Mouse (Mus musculus) embryonic facial prominence, embryonic 14.5 days (tissue): ENCODE results near the gene Lbhd2. TPM values are rescaled to one million over a fixed set of nuclear protein-coding genes. Genes with fewer than 3 reads are reported as not detected.

Experiments used
- ATAC-seq: fragments of 200-750 bp; cut with Nextera tagmentation; 2 replicates; pipeline ENCODE4 v1.8.0; 2017; ENCODE audit warnings: low read depth, moderate number of reproducible peaks, moderate TSS enrichment
- DNase-seq: peaks from one replicate; pipeline ENCODE4 v3.0.0-alpha.2; 2015; ENCODE audit warnings: low spot score
- H3K27ac ChIP-seq: fragments of 300-500 bp; sonication (generic); replicated peaks from 2 replicates; pipeline ENCODE4 v1.5.1; 2014; ENCODE audit warnings: low read depth, mild to moderate bottlenecking, low read length, moderate library complexity
- H3K27me3 ChIP-seq: fragments of 300-500 bp; sonication (generic); replicated peaks from 2 replicates; pipeline ENCODE4 v1.6.1; 2014; ENCODE audit warnings: low read length; ENCODE audit not compliant: control insufficient read depth, insufficient read depth
- H3K36me3 ChIP-seq: fragments of 300-500 bp; sonication (generic); 2 replicates; pipeline ENCODE4 v1.6.1; 2014; ENCODE audit warnings: low read length, mixed read lengths; ENCODE audit not compliant: control insufficient read depth, insufficient read depth
- H3K4me1 ChIP-seq: fragments of 300-500 bp; sonication (generic); 2 replicates; pipeline ENCODE4 v1.6.1; 2014; ENCODE audit warnings: antibody characterized with exemption, low read length; ENCODE audit not compliant: control insufficient read depth, insufficient read depth
- H3K4me2 ChIP-seq: fragments of 300-500 bp; sonication (generic); 2 replicates; pipeline ENCODE4 v1.6.1; 2014; ENCODE audit warnings: low read depth, mild to moderate bottlenecking, low read length, moderate library complexity, mixed read lengths
- H3K4me3 ChIP-seq: fragments of 300-500 bp; sonication (generic); 2 replicates; pipeline ENCODE4 v1.5.1; 2014; ENCODE audit warnings: low read depth, mild to moderate bottlenecking, low read length
- H3K9ac ChIP-seq: fragments of 300-500 bp; sonication (generic); 2 replicates; pipeline ENCODE4 v1.6.1; 2014; ENCODE audit warnings: low read depth, mild to moderate bottlenecking, low read length, moderate library complexity, mixed read lengths
- H3K9me3 ChIP-seq: fragments of 300-500 bp; sonication (generic); 2 replicates; pipeline ENCODE4 v1.6.1; 2016; ENCODE audit warnings: low read length; ENCODE audit not compliant: control insufficient read depth
- WGBS: fragments of 180-500 bp; shearing (Covaris S2); extraction: QIAGEN DNeasy Blood & Tissue Kit; methylation state at CpG from one replicate; pipeline ENCODE4 v1.1.7; 2014; 5-methylcytosine and 5-hydroxymethylcytosine counted together
- polyA plus RNA-seq: library from polyadenylated mRNA; unstranded; fragments of >200 nt; fragmentation: Nextera tagmentation; extraction: Ambion mirVana; gene quantifications from 2 replicates; pipeline ENCODE4 v1.2.1, GENCODE M21; 2014

Gene Lbhd2
- polyA plus RNA-seq, 1 experiment from 2014 or later = 5.5 TPM

- Histone ChIP-seq H3K4me1 (no peaks in the 10 kb centered on the region), H3K9ac (no peak overlapping the region), H3K4me3 (no peak overlapping the region), H3K27me3 (no peaks in the 10 kb centered on the region), H3K27ac (no peak overlapping the region), H3K36me3 (no peaks in the 10 kb centered on the region), H3K9me3 (no peaks in the 10 kb centered on the region), H3K4me2 (no peak overlapping the region)
- ATAC-seq = no peak
- 85% methylated on average over 4 of the region's 4 CpGs for WGBS
- DNase-seq = no peak
Measured at GRCm38 (mm10) chr12:111387146-111387545, 19.5 kb upstream of the Lbhd2 start.

DNA sequence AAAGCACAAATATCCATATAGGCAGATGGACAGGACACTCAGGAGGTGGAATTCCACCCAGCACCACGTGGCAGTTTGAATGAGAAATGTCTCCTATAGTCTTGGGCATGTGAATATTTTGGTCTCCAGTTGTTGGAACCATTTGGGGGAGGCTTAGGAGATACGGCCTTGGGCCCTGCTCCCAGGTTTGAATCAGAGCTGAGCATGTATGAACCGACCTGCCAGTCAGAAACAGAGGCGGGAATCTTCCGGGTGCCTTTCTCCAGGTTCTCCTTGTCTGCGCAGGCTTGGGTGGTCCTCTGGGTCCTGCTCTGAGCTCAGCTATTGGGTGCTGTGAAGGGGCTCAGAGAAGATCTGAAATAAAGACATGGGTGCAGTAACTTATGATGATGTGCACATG, 12.6 kb upstream of the Lbhd2 start:
- ATAC-seq (no peak), DNase-seq (no peak)
- Histone ChIP-seq H3K9ac (no peak overlapping the region), H3K4me3 (no peak overlapping the region), H3K4me1 (no peaks in the 10 kb centered on the region), H3K36me3 (no peaks in the 10 kb centered on the region), H3K9me3 (no peaks in the 10 kb centered on the region), H3K27me3 (no peaks in the 10 kb centered on the region), H3K4me2 (no peak overlapping the region), H3K27ac (no peak overlapping the region)
- WGBS = 87% methylated on average over 6 of the region's 6 CpGs

DNA sequence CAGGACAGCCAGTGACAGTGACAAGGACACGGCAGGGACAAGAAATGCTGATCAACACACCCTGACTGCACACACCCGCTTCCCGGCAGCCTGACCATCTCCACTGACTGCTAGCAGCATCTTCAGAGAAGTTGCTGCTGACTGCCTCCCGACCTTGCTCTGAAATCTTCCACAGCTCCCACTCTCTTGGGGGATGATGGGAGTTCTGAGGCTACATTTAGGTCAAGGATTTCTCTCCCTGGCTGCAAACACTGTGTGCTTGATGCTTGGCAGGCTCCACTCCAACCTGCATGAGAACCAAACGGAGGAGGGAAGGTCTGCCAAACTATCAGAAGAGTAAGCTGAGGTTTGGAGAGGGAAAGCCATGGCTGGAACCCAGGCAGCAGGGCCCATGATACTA, 9.6 kb upstream of the Lbhd2 start:
- 68% methylated on average over 5 of the region's 5 CpGs for WGBS
- ATAC-seq = no peak
- H3K4me3 ChIP-seq = no peak overlapping the region

GRCm38 (mm10) chr12:111401454-111402184, 5.0 kb upstream of the Lbhd2 start:
- Histone ChIP-seq H3K9me3 (no peaks in the 10 kb centered on the region), H3K27me3 (peaks cover 10% of the 10 kb centered on the region), H3K27ac (no peak overlapping the region), H3K4me3 (no peak overlapping the region), H3K4me2 (no peak overlapping the region), H3K4me1 (peaks cover 3% of the 10 kb centered on the region), H3K36me3 (no peaks in the 10 kb centered on the region), H3K9ac (no peak overlapping the region)
- ATAC-seq (peak; percentile 77), DNase-seq (peak; percentile 86)
- WGBS = 19% methylated on average over 15 of the region's 15 CpGs

More for the DNA sequence above, 9.6 kb upstream of the Lbhd2 start:
- Histone ChIP-seq H3K27ac (no peak overlapping the region), H3K9ac (no peak overlapping the region), H3K36me3 (no peaks in the 10 kb centered on the region), H3K27me3 (no peaks in the 10 kb centered on the region), H3K4me1 (no peaks in the 10 kb centered on the region), H3K9me3 (no peaks in the 10 kb centered on the region), H3K4me2 (no peak overlapping the region)
- no peak for DNase-seq

- Histone ChIP-seq H3K27ac (no peak overlapping the region), H3K4me1 (peaks cover 6% of the 10 kb centered on the region), H3K9me3 (no peaks in the 10 kb centered on the region), H3K4me2 (no peak overlapping the region), H3K36me3 (no peaks in the 10 kb centered on the region), H3K27me3 (peaks cover 23% of the 10 kb centered on the region), H3K4me3 (no peak overlapping the region), H3K9ac (no peak overlapping the region)
- ATAC-seq = no peak
- WGBS = 65% methylated on average over 10 of the region's 10 CpGs
- DNase-seq = no peak
Measured at GRCm38 (mm10) chr12:111404880-111405279, 1.7 kb upstream of the Lbhd2 start.

DNA sequence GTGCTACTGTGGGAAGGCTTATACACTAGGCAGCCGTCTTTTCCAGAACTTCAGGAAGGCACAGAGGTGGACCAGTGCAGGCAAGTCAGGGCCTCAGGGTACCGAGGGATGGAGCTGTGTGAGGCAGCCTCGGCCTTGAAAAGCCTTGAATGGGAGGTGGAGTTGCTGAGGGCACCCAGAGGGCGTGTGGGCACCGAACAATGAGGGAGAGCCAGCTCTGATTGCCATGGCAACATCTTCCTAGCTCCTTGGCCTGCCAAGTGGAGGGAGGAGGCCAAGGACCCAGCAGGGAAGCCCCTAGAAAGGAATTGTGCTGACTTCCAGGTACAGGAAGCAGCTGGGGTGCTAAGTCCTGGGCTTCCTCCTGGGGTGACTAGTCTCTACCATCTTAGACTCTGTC, 3.0 kb downstream of the Lbhd2 start:
- Histone ChIP-seq H3K4me3 (no peak overlapping the region), H3K9ac (no peak overlapping the region), H3K4me1 (peaks cover 23% of the 10 kb centered on the region), H3K4me2 (no peak overlapping the region), H3K9me3 (no peaks in the 10 kb centered on the region), H3K36me3 (no peaks in the 10 kb centered on the region), H3K27ac (no peak overlapping the region), H3K27me3 (peaks cover 23% of the 10 kb centered on the region)
- ATAC-seq (no peak), DNase-seq (peak; percentile 28)
- 22% methylated on average over 5 of the region's 5 CpGs for WGBS

DNA sequence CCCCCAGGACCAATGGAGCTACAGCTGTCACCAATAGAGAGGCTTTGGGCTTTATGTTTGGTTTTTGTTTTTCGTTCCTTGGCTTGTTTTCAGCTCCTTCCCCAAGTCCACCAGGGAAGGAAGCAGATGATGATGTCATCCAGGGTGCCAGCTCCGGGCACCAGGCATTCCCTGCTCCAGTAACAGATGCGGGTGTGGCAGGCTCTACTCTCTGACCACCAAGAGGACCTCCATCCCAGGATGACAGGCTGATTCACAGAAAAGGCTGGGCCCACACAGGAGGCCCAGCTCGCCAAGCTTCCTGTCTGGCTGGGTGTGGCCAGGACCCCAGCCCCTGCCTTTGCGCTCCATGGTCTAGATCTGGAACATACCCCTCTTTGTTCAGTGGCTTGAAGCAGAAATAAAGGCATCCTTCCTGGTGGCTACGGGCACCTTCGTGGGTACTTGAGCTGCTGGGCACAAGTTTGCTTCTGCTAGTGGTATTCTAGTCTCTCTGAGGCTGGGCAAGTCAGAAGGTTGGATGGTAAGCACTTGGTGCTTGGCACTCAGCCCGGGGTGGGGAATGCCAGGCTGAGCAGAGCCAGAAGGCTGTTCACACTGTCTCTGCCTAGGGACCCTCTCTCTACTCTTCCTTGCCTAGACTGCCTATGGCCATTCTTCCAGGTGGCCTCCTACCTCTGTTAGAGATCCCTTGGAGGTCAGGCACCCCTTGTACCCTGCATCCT, 5.2 kb downstream of the Lbhd2 start:
- Histone ChIP-seq H3K9me3 (no peaks in the 10 kb centered on the region), H3K4me2 (no peak overlapping the region), H3K27ac (peak overlapping the region; percentile 53; the same call in 1 of the 2 replicates), H3K4me1 (peaks cover 19% of the 10 kb centered on the region), H3K36me3 (no peaks in the 10 kb centered on the region), H3K4me3 (no peak overlapping the region), H3K27me3 (peaks cover 12% of the 10 kb centered on the region), H3K9ac (no peak overlapping the region)
- ATAC-seq = no peak
- 70% methylated on average over 7 of the region's 8 CpGs for WGBS
- DNase-seq = no peak

GRCm38 (mm10) chr12:111412581-111413284, 6.1 kb downstream of the Lbhd2 start:
- H3K27ac ChIP-seq = peak overlapping the region; percentile 53
- peak; percentile 54 for DNase-seq
- ATAC-seq = peak; percentile 24; the same call in 1 of the 2 replicates
- peak overlapping the region; percentile 28 for H3K4me3 ChIP-seq
- H3K4me1 ChIP-seq = peaks cover 22% of the 10 kb centered on the region
- WGBS = 15% methylated on average over 12 of the region's 12 CpGs
- peaks cover 2% of the 10 kb centered on the region for H3K27me3 ChIP-seq
- no peaks in the 10 kb centered on the region for H3K9me3 ChIP-seq
- peak overlapping the region; percentile 57 for H3K4me2 ChIP-seq
- H3K36me3 ChIP-seq = no peaks in the 10 kb centered on the region
- peak overlapping the region; percentile 59 for H3K9ac ChIP-seq
